Mouse (Mus musculus) forebrain, embryonic 12.5 days (tissue): ENCODE data around the gene Ccdc160. TPM values are rescaled to one million over a fixed set of nuclear protein-coding genes. Genes with fewer than 3 reads are reported as not detected.

Source experiments
- ATAC-seq: fragments of 200-750 bp; cut with Nextera tagmentation; 2 replicates; pipeline ENCODE4 v1.8.0; 2017; ENCODE audit warnings: moderate TSS enrichment; ENCODE audit not compliant: low FRiP score
- H3K27ac ChIP-seq: fragments of 300-500 bp; sonication (generic); 2 replicates; pipeline ENCODE4 v1.5.1; 2016; ENCODE audit warnings: mild to moderate bottlenecking
- H3K27me3 ChIP-seq: fragments of 300-500 bp; sonication (generic); 2 replicates; pipeline ENCODE4 v1.6.1; 2016; ENCODE audit warnings: mild to moderate bottlenecking
- H3K36me3 ChIP-seq: fragments of 300-500 bp; sonication (generic); replicated peaks from 2 replicates; pipeline ENCODE4 v1.6.1; 2016; ENCODE audit warnings: mild to moderate bottlenecking
- H3K4me1 ChIP-seq: fragments of 300-500 bp; sonication (generic); 2 replicates; pipeline ENCODE4 v1.6.1; 2016
- H3K4me2 ChIP-seq: fragments of 300-500 bp; sonication (generic); 2 replicates; pipeline ENCODE4 v1.6.1; 2016; ENCODE audit warnings: mild to moderate bottlenecking, moderate library complexity
- H3K4me3 ChIP-seq: fragments of 300-500 bp; sonication (generic); replicated peaks from 2 replicates; pipeline ENCODE4 v1.5.1; 2016; ENCODE audit warnings: mild to moderate bottlenecking
- H3K9ac ChIP-seq: fragments of 300-500 bp; sonication (generic); 2 replicates; pipeline ENCODE4 v1.6.1; 2016; ENCODE audit warnings: mild to moderate bottlenecking
- H3K9me3 ChIP-seq: fragments of 300-500 bp; sonication (generic); 2 replicates; pipeline ENCODE4 v1.6.1; 2016
- WGBS: fragments of 180-500 bp; shearing (Covaris S2); methylation state at CpG from one replicate; pipeline ENCODE4 v1.1.7; 2016; 5-methylcytosine and 5-hydroxymethylcytosine counted together
- microRNA counts: library from miRNA; unstranded; fragments of <30 nt; microRNA quantifications from one replicate; lab custom pipeline; 2017
- microRNA-seq: library from miRNA; unstranded; fragments of <30 nt; microRNA quantifications from one replicate; pipeline ENCODE4, GENCODE M21; 2017
- polyA plus RNA-seq: library from polyadenylated mRNA; unstranded; fragments of >200 nt; fragmentation: Nextera tagmentation; extraction: Ambion mirVana; gene quantifications from 2 replicates; pipeline ENCODE4 v1.2.1, GENCODE M21; 2016

The Ccdc160 gene
- polyA plus RNA-seq, 1 experiment from 2014 or later: 3.5 TPM

DNA sequence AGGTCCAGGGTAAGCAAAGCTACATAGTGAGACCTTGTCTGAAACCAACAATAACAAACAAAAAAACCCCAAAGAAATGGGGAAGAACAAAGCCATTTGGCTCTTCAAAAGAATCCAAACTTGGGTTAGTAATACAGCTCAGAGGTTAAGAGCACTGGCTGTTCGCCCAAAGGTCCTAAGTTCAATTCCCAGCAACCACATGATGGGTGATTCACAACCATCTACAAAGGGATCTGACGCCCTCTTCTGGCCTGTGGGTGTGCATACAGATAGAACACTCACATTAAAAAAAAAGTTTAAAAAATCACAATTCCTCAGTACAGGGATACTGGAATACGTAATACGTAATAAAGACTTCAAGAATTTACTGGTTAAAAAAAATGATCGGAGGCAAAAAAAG is 13.3 kb upstream of the Ccdc160 start:
- no peak for ATAC-seq
- H3K4me2 ChIP-seq: no peak overlapping the region
- no peak overlapping the region for H3K27ac ChIP-seq
- no peaks in the 10 kb centered on the region for H3K27me3 ChIP-seq
- H3K9me3 ChIP-seq: no peaks in the 10 kb centered on the region
- 77% methylated on average over 5 of the region's 5 CpGs for WGBS
- no peaks in the 10 kb centered on the region for H3K4me1 ChIP-seq
- no peak overlapping the region for H3K4me3 ChIP-seq
- no peak overlapping the region for H3K9ac ChIP-seq
- no peaks in the 10 kb centered on the region for H3K36me3 ChIP-seq

DNA sequence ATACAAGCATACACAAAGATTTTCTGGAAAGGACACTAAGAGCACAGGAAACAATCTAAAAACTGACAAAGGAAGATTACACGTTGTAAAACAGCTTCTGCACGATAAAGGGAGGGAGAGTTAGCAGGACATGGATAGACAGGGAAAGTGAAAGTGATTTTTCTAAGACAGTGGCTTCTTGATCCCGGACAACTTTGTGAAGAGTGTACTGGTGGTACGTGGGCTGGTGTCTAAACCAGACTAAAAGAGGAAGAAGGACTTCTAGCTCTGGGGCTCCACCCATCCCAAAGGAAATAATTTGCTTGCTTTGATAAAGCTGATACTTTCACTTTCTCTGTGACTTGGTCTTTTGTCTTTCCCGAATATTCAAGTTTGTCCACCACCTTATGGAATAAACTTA is 7.1 kb upstream of the Ccdc160 start:
- 75% methylated on average over 5 of the region's 5 CpGs for WGBS
- H3K27ac ChIP-seq: no peak overlapping the region
- no peaks in the 10 kb centered on the region for H3K36me3 ChIP-seq
- no peak overlapping the region for H3K4me2 ChIP-seq
- no peaks in the 10 kb centered on the region for H3K27me3 ChIP-seq
- no peaks in the 10 kb centered on the region for H3K9me3 ChIP-seq
- no peak overlapping the region for H3K4me3 ChIP-seq
- H3K9ac ChIP-seq: no peak overlapping the region
- H3K4me1 ChIP-seq: no peaks in the 10 kb centered on the region
- ATAC-seq: no peak

DNA sequence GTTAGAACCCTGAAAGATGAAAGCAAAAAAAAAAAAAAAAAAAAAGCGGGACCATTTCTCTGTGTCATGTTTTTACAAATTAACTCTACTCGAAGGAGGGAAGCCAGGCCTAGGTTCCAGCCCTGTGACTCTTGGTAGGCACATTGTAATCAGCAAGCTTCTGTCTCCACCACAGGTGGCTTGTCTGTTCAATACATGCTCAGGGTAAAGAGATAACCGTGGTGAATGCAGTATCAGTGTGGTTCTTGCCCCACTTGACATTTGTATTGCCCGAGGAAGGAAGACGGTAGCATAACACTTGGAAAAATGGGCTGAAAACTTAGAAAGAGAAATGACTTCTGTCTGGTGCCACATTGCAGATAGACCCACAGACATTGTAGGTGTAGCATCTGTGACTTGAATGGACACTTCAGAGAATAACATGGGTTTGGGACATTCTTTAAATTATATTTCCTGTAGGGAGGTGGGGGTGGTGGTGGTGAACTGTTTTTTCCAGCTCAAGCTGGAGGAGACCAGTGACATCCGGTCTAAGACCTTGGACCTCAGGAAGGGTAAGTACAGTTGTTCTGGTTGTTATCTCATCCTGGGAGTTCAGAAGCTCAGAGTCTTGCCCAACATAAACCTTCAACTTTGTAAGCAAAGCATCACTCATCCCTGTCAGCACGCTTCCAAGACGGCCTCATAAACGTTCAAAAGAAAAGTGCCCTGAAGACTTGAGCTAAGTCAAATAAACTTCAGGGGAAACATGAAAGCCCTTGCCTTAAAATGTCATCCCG is 1.1 kb downstream of the Ccdc160 start:
- 46% methylated on average over 10 of the region's 10 CpGs for WGBS
- Histone ChIP-seq H3K4me1 (peaks cover 11% of the 10 kb centered on the region), H3K4me2 (peak overlapping the region; percentile 51; the same call in 1 of the 2 replicates), H3K4me3 (no peak overlapping the region), H3K9ac (no peak overlapping the region), H3K9me3 (no peaks in the 10 kb centered on the region), H3K27ac (no peak overlapping the region), H3K27me3 (no peaks in the 10 kb centered on the region), H3K36me3 (no peaks in the 10 kb centered on the region)
- no peak for ATAC-seq

DNA sequence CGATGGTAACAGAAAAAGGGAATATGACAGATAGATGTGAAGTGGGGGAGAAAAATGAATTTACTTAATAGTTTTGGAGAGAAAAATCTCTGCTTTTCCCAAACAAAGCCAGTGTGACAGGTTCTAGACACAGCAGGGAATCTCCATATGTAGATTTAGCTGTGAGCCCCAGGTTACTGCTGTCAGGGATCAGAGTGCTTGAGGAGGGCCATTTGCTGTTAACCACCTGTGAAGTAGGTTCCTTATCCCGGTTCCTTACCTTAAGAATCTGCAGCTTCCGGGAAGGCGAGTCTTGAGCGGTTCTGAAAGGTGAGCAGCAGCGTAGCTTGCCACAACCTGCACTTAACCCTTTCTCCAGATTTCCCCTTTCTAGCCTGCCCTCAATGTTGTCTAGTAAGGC is 1.9 kb downstream of the Ccdc160 start:
- 47% methylated on average over 6 of the region's 6 CpGs for WGBS
- no peak overlapping the region for H3K4me3 ChIP-seq
- no peak for ATAC-seq

DNA sequence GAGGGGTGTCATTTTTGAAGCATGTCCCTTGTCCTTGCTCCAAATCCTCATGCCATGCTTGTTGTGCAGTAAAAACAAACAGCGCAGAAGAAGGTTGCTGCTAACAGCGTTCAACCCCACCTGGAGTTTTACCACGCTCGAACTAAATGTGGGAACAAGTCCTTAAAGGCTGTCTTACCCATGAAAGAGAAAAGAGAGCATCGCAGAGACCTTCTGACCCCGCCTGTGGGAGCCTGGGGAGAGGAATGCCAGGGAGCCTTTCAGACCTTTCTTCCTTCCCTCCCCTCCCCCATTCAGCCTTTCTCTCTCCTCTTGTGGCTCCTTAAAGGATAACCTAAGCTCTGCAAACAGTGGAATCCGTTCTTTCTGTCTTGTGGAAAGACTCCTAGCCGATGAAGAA is 4.8 kb downstream of the Ccdc160 start:
- no peak overlapping the region for H3K4me2 ChIP-seq

More for the DNA sequence above, 1.9 kb downstream of the Ccdc160 start:
- Histone ChIP-seq H3K27ac (no peak overlapping the region), H3K9me3 (no peaks in the 10 kb centered on the region), H3K4me1 (peaks cover 11% of the 10 kb centered on the region), H3K9ac (no peak overlapping the region), H3K36me3 (no peaks in the 10 kb centered on the region), H3K27me3 (no peaks in the 10 kb centered on the region), H3K4me2 (no peak overlapping the region)

DNA sequence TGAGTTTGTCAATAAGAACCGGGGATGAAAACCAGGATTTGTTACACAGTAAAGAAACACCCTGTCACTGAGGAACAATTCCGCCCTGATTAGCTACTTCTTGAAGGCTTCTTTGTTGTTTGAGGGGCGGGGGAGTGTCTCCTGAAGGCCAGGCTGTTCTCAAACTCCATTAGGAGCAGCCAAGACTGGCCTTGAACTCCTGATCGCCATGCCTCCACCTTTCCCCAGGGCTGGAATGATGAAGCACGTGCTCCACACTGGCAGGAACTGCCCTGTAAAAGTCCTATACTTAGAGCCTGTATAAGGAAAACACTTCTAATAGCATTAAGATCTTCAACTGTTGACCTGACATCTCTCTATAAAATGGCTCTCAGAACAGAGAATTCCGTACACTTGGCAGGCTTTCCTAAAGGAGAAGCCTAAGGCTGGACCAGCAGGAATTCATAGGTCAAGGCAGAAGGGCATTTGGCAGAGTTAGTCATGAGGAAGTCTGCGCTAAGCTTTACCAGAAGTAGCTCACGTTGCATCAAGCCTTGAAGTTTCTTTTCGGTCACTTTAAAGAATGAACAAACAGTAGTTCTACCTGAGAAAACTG is 6.1 kb downstream of the Ccdc160 start:
- no peak overlapping the region for H3K27ac ChIP-seq
- H3K9me3 ChIP-seq: no peaks in the 10 kb centered on the region
- 53% methylated on average over 9 of the region's 9 CpGs for WGBS
- H3K4me2 ChIP-seq: no peak overlapping the region
- H3K4me3 ChIP-seq: no peak overlapping the region
- H3K36me3 ChIP-seq: no peaks in the 10 kb centered on the region
- peaks cover 8% of the 10 kb centered on the region for H3K4me1 ChIP-seq
- no peaks in the 10 kb centered on the region for H3K27me3 ChIP-seq
- no peak overlapping the region for H3K9ac ChIP-seq
- no peak for ATAC-seq

More for the DNA sequence above, 4.8 kb downstream of the Ccdc160 start:
- H3K4me3 ChIP-seq: no peak overlapping the region
- no peaks in the 10 kb centered on the region for H3K9me3 ChIP-seq
- H3K27ac ChIP-seq: no peak overlapping the region
- no peak overlapping the region for H3K9ac ChIP-seq
- no peak for ATAC-seq
- 27% methylated on average over 8 of the region's 8 CpGs for WGBS
- no peaks in the 10 kb centered on the region for H3K27me3 ChIP-seq
- peaks cover 11% of the 10 kb centered on the region for H3K4me1 ChIP-seq
- H3K36me3 ChIP-seq: no peaks in the 10 kb centered on the region

DNA sequence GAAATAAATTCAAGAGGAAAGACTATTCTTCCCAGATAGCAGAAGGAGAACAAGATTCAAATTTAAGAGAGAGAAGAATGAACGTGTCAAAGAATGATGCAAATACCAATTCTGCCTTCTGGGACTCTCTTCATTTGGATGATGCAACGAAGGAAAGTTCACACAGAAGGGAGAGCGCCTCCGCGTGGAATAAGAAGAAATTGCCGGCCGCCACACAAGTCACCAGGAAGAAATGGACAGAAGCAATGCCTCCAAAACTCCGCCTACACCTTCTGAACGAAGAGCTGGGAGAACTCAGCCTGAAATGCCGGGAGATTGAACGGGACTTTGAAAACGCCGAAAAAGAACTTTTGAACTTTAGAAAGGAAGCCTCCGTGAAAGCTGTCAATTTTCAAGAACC is 7.3 kb downstream of the Ccdc160 start:
- H3K4me2 ChIP-seq: no peak overlapping the region
- H3K27me3 ChIP-seq: no peaks in the 10 kb centered on the region
- H3K4me1 ChIP-seq: peaks cover 6% of the 10 kb centered on the region; the same call in 1 of the 2 replicates
- no peak overlapping the region for H3K9ac ChIP-seq
- WGBS: 70% methylated on average over 14 of the region's 14 CpGs
- H3K27ac ChIP-seq: no peak overlapping the region
- H3K36me3 ChIP-seq: no peaks in the 10 kb centered on the region
- H3K9me3 ChIP-seq: no peaks in the 10 kb centered on the region
- no peak overlapping the region for H3K4me3 ChIP-seq
- no peak for ATAC-seq

DNA sequence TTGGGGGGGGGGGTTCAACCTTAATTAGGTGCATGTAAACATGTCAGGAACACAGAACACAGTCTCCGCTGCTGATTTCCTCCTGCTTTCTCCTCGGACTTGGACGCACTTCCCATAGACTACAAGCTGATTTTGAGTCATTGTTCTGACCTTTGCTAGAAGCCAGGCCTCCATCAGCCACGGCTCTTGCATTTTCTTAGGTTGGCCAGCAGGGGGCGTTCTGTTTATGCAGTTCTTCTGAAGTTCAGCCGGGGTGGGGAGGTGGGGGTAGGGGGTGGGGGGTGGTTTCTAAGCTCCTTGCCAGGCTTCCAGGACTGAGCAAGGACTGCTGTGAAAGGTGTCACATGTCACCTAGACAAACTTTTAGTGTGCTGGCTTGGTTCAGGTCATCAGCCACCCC is 8.6 kb downstream of the Ccdc160 start:
- no peak for ATAC-seq

DNA sequence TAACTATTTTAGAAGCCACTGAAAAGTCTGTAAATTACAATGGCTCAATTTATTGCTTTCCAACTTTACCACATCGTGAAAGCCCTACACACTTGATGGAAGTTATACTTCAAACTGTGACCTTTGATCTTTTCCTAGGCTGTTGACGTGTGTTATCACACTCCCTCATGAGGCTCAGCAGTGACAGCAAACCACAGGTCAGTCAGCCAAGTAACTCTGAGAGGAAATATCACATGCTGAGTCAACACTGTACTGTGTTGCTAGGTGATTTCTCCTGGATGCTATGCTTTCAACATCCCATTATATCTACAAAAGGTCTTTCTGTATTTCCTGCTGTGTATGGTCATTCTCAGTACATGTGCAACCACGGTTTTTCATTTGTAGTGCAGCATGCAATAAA is 28.3 kb downstream of the Ccdc160 start:
- no peak overlapping the region for H3K4me3 ChIP-seq
- no peak for ATAC-seq
- WGBS: 78% methylated on average over 3 of the region's 3 CpGs
- no peak overlapping the region for H3K9ac ChIP-seq
- no peaks in the 10 kb centered on the region for H3K4me1 ChIP-seq
- H3K27ac ChIP-seq: no peak overlapping the region
- H3K36me3 ChIP-seq: no peaks in the 10 kb centered on the region
- H3K27me3 ChIP-seq: no peaks in the 10 kb centered on the region
- no peak overlapping the region for H3K4me2 ChIP-seq
- no peaks in the 10 kb centered on the region for H3K9me3 ChIP-seq

More for the DNA sequence above, 8.6 kb downstream of the Ccdc160 start:
- H3K36me3 ChIP-seq: no peaks in the 10 kb centered on the region
- no peak overlapping the region for H3K4me2 ChIP-seq
- H3K9ac ChIP-seq: no peak overlapping the region
- no peaks in the 10 kb centered on the region for H3K9me3 ChIP-seq
- H3K4me1 ChIP-seq: peaks cover 6% of the 10 kb centered on the region; the same call in 1 of the 2 replicates
- H3K27me3 ChIP-seq: no peaks in the 10 kb centered on the region
- no peak overlapping the region for H3K4me3 ChIP-seq
- 42% methylated on average over 6 of the region's 6 CpGs for WGBS
- no peak overlapping the region for H3K27ac ChIP-seq

MicroRNA genes within 50 kb of the gene (microRNA counts, 519-probe panel; counts per million panel counts)
- 8,267 counts per million, percentile 99 among the panel's probes with 10 or more counts for microRNA mmu-miR-106a+mmu-miR-17 (lab: Ali Mortazavi, UCI)
- 3,600 counts per million, percentile 37 among the panel's probes with 10 or more counts for microRNA mmu-miR-18b (lab: Ali Mortazavi, UCI)
- microRNA mmu-miR-363 (lab: Ali Mortazavi, UCI): 3,248 counts per million, percentile 27 among the panel's probes with 10 or more counts

Small RNAs within 50 kb of the gene (microRNA-seq; reads per million reads assigned to microRNA genes)
- gene Mir106a (3,011 reads per million, percentile 86 among the genes with 10 or more reads in this experiment), gene Mir18b (269 reads per million, percentile 62 among the genes with 10 or more reads in this experiment), gene Mir19b-2 (11.9 reads per million, percentile 29 among the genes with 10 or more reads in this experiment), gene Mir20b (1,859 reads per million, percentile 82 among the genes with 10 or more reads in this experiment), gene Mir363 (1,855 reads per million, percentile 82 among the genes with 10 or more reads in this experiment), gene Mir92-2 (584 reads per million, percentile 71 among the genes with 10 or more reads in this experiment)

Other genes with a start within 250 kb of the Ccdc160 start
- gene Gpc3, start 177.2 kb upstream of the Ccdc160 start, polyA plus RNA-seq: 92.0 and 116 TPM in 2 replicates
- gene Phf6, start 121.1 kb downstream of the Ccdc160 start, polyA plus RNA-seq: 122 and 130 TPM in 2 replicates
- gene Hprt, start 196.9 kb downstream of the Ccdc160 start, polyA plus RNA-seq: 64.4 and 68.6 TPM in 2 replicates